10 mouse cellular contexts compared by ENCODE assay signal in the genomic region with DNA sequence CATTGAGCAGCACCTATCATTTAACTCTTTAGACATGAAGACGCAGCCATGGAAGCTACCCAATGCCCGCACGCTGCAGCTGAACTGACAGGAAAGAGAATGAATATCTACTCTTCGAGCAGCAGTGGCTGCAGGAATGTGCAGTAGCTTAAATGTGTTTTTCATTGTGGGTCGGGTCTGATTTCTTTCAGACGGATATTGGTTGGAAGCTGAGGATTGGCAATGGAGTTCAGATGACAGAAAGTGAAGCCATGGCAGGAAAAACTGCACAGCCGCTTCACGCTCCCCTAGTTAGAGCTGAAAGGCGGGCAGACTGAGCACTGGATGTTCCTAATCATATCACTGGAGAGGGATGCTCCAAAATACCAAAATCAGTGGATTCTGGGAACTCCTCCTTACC.
"Had no signal": no experiment of that assay in that cellular context is flagged by ENCODE, and none has a peak within 500 bp of the region (broad histone marks: within the 10 kb centered on the region; RNA-seq: fewer than 3 reads in every experiment).

No protein-coding gene starts in this region.

- DNase-seq: kidney, adult 8-10 months; kidney, postnatal 36 days; left cerebral cortex, postnatal 4 days; lung, adult 18-20 months; thymus, postnatal 4 days had no signal

- H3K4me1 ChIP-seq: midbrain, embryonic 13.5 days had no signal

- H3K27ac ChIP-seq: kidney, postnatal 0 days; liver, embryonic 14.5 days; midbrain, embryonic 13.5 days; stomach, postnatal 0 days had no signal

- H3K36me3 ChIP-seq: midbrain, embryonic 13.5 days had no signal

- H3K9ac ChIP-seq: liver, embryonic 14.5 days; midbrain, embryonic 13.5 days had no signal

- H3K4me3 ChIP-seq: midbrain, embryonic 13.5 days had no signal

- ATAC-seq: intestine, postnatal 0 days; midbrain, embryonic 13.5 days had no signal

- H3K4me2 ChIP-seq: midbrain, embryonic 13.5 days had no signal
